Mouse (Mus musculus) right cerebral cortex, postnatal 14 days (tissue): ENCODE results near the gene Thap3.
A peak's percentile ranks its signal among the peaks of the same experiment; 100 is the strongest.
"Not testable (repeated sequence)": the region's sequence is repeated elsewhere in the genome, so short reads cannot be mapped to it uniquely, and the experiment has no call there.

ENCODE experiments used
- DNase-seq: peaks from one replicate; pipeline ENCODE4 v3.0.0; 2022

Thap3 gene

DNA sequence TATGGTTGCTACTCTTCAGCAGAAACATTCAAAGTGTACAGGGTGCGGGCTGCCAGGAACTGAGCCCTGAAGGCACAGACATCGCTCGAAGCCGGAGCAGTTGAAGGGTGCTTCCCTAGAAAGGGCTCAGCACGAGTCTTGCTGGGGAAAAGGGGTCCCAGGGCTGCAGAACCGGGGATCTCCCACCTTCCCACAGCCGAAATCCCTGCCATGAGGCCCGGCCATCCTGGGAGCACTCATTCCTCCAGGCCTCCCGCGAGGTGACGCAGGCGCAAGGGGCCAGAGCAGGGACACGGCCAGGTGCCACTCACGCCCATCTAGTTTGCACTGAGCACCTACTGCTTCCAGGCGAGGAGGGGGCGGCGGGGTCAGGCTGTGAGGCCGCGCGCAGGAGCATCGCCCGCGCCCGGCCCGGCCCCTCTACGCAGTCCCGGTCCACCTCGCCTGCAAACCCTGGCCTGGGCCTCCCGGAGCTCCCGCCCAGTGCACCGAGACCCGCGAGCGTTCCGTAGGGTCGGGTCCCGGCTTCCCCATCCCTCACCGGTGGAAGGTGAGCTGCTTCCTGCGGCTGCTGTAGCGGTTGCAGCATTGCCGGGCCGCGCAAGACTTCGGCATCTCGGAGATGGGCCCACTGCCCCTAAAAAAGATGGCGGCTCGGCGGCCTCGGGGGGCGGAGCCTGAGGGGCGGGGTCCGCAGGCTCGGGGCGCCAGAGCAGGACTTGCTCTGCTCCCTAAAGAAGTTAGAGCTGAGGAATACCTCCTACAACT, at the start of gene Thap3:
TSS of gene Thap3 (minus strand) at position 656 of the 768 bp plus-strand sequence.
- DNase-seq, result peak; percentile 78

DNA sequence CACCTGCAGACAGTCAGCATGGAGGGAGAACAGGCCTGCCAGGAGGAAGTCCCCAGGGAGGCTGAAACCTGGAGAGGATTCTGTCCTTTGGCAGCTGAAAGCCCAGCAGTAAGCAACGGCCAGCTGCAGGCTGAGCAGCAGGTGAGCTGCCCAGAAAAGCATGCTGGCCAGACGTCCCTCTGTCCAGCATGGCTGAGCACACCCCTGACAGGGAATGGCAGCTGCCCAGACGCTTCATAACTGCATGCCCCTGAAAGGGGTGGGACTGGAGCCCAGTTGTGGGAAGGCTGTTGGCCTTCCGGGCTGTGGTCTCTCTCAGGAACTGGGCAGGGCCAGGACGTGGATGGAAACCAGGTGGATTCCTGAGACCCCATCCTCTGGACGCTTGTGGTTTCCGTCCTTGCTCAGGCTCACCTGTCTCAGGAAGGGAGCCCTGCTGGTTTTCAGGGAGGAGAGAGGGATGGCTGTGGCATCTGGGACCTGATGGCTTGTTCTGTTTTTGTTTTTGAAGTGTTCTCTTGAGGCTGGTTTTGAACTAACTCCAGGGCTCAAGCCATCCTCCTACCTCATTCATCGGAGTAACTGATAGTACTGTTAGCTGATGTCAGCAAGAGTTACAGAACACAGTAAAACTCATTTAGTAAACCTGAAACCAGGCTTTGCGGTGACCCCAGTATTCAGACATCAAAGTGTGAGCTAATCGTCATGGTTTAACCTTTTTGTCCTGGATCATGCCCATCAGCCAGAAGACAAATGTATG, 49.6 kb upstream of the Thap3 start, which contains the start of gene Tas1r1:
TSS of gene Tas1r1 (minus strand) at position 344 of the 760 bp plus-strand sequence.
- no peak for DNase-seq

DNA sequence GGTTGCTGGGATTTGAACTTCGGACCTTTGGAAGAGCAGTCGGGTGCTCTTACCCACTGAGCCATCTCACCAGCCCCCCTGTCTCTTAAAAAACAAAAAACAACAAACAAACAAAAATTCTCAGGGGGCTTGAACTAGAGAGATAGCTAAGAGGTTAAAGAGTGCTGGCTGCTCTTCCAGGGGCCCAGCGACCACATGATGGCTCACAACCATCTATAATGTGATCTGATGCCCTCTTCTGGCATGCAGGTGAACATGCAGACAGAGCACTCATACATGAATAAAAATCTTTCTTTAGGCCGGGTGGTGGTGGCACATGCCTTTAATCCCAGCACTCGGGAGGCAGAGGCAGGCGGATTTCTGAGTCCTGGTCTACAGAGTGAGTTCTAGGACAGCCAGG, 47.7 kb upstream of the Thap3 start:
- DNase-seq, result not testable (repeated sequence)

DNA sequence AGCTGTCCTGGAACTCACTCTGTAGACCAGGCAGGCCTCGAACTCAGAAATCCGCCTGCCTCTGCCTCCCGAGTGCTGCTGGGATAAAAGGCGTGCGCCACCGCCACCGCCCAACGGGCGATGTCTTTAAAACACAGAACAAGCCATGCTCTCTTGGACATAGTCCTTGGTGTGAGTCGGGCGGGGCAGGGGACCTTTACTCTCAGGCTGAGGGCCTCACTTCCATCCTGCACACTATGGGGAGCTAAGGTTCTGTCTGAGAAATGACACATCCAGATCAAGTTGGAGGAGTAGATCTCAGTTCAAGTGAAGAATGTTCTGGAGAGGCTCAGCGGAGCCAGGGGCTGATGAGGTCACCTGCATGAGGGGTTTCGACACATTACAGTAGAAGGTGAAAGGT, 44.1 kb upstream of the Thap3 start:
- DNase-seq, result no peak

DNA sequence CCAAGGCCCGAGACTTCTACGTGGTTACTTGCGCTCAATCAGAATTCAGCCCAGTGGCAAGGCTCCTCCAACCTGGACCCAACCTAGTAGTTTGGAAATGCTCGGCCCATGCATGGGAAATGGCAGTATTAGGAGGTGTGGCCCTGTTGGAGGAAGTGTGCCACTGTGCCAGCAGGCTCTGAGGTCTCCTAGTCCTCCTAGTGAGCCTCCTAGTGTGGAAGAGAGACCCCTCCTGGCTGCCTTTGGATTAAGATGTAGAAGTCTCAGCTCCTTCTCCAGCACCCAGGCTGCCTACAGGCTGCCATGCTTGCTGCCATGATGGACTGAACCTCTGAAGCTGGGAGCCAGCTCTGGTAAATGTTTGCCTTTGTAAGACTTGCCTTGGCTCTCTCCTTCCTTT, 41.2 kb upstream of the Thap3 start:
- DNase-seq, result no peak

DNA sequence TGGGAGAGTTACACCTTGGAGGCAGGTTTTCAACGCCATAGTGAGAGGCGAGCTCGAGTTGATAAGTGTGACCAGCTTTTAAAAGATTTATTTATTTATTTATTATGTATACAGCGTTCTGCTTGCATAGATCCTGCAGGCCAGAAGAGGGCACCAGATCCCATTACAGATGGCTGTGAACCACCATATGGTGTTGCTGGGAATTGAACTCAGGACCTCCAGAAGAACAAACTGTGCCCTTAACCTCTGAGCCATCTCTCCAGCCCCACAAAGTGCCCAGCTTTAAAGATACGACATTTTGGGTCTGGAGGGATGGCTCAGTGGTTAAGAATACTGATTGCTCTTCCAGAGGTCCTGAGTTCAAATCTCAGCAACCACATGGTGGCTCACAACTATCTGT, 40.3 kb upstream of the Thap3 start:
- DNase-seq, result no peak

DNA sequence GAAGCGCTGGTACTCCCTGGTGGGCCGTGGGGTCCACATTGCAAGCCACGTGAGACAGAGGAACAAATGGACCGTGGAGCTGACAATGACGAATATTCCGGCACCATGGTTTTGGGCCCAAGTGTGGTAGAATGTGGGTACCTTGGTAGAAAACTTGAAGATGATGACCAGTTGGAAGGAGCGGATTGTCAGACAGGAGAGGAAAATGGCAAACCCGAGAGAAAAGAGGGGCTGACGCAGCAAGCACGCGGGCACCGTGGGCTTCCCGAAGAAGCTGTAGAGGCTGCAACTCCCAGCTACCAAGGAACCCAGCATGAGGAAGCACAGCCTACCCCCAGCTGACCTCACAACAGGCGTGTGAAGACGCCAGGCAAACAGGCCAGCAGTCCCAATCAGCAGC, 39.7 kb upstream of the Thap3 start:
- DNase-seq, result no peak

DNA sequence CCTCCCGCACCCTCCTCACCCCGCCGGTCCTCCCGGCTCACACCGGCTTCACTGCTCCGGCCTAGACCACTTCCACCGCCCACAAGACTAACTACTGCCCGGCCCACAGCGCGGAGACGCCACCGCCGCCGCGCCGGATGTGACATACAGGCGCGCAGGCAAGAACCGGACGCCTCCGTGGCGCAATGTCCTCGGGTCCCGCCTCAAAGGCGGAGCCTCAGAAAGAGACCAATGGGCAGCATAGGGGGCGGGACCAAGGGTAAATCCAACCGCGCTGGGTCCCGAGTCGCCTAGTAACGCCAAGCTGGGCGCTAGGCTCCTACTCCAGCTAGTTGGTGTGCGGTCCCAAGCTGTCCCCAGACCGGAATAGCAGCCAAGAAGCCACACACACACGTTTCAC, 38.7 kb upstream of the Thap3 start, which contains the start of gene Zbtb48:
TSS of gene Zbtb48 (minus strand) at position 148 of the 400 bp plus-strand sequence.
- peak; percentile 95 for DNase-seq

DNA sequence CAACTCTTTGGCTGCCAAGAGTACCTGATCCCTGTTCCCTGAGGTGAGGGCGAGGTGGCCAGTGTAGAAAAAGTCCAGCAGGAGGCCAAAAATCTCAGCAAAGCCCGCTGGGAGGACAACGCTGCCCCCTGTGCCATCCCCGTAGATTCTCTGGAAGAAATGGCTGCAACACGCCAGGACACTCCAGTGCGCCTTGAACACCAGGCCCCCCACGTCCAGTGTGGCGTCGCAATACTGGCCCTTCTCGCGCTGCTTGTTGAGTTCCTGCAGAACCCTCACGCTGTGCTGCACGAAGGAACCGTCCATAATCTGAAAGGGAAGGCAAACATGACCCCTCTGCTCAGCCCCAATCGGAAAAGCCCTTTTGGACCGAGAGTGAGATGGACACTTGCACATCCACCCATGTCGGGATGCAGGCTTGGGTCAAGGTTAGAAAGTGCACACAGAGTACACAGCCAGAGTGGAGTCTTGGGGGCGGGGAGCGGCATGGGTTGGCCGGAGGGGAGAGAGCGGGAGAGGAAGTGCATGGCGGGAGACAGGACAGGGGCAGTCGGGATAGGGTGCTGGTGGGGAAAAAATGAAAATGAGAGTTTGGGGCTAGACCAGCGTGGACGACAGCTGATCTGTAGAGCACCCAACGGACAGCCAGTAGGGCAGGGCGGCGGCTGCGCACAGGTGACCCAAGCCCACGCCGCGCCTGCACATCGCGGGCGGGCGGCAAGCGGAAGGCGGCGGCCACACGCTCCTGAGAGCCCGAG, 38.1 kb upstream of the Thap3 start:
- no peak for DNase-seq

DNA sequence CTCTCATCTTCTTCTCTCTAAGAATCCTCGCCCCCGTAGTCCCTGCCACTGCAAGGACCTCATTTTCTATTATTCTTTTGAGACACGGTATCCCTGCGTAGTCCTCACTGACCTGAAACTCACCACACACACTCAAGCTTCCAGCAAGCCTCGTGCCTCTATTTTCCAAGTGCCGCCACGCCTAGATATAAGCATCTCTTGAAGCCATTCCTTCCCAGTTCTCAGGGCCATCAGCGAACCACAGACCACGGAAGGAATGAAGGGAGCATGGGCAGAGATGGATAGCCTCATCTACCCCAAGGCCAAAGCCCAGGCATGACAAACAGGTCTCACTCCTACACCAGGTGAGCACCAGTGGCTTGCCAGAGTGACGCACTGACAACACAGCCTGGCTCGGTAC, 35.7 kb upstream of the Thap3 start:
- no peak for DNase-seq

DNA sequence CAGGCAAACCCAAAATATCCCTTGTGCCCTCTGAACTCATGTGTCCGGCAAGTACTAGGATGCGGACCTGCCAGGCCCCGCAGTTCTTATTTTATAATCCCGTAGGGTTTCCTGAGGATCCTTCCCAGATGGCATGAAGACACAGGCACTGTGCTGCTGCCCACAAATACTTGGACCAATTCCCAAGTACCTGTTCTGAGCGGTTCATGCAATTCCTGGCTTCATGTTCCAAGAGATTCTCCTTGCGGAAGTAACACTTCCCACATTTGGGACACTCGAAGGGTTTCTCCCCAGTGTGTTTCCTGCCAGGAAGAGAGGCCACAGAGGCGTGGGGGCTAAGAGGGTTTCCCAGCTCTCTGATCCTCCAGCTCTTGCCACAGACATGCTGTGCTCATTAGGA, 33.7 kb upstream of the Thap3 start:
- DNase-seq, result no peak

DNA sequence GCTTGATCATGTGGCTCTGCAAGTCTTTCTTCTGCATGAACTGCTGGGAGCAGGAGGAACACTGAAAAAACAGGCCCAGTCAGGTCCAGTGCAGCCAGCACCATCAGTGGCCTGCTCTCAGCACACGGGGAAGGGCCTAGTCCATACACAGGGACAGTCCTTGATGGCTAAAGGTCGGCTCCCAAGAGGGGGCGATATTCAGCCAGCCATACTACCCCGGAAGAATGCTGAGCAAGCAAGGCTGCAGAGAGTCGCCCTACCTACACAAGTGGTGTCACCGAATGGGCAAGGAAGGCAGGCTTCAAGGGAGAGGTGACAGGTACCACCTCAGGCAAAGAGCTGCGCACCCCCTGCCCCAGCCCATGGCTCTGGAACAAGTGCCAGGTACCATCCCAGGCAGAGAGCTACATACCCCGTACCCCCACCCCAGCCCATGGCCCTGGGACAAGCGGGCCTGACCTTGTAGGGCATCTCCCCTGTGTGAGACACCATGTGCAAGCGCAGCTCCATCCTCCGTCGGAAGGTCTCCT, 32.8 kb upstream of the Thap3 start:
- no peak for DNase-seq

DNA sequence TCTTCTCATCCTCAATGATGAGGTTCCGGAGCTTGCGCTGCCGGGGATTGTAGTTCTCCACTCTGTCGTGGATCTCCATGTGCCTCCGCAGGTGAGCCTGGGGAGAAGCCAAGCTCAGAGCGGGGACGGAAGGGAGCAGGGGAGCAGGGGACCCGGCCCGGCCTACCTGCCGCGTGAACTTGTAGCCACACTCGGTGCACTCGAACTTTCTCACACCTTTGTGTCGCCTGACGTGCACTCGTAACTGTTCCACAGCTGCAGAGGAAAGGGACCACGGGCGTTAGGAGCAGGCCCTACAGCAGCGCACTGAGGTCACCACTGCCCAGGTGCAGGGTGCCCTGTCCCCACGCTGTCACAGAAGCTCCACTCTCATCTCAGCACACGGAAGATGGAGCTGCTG, 31.2 kb upstream of the Thap3 start:
- no peak for DNase-seq

DNA sequence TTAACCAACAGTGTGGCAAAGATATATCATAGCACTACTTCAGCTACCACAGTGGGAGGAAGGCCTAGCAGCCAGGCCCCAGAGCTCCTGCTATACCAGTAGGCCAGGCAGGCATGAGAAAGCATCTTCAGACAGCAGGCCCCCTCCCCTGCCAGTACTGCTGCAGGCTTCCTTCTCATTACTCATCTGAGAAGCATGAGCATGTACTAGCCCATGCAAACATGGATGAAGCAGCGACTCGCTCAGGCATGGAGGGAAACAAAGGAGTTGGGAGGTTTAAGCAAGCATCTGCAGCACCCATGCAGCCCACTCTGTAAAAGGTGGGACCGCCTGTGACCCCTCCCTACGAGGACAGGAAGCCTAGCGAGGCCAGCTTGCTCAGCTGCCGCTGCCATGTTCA, 30.3 kb upstream of the Thap3 start:
- DNase-seq, result no peak

DNA sequence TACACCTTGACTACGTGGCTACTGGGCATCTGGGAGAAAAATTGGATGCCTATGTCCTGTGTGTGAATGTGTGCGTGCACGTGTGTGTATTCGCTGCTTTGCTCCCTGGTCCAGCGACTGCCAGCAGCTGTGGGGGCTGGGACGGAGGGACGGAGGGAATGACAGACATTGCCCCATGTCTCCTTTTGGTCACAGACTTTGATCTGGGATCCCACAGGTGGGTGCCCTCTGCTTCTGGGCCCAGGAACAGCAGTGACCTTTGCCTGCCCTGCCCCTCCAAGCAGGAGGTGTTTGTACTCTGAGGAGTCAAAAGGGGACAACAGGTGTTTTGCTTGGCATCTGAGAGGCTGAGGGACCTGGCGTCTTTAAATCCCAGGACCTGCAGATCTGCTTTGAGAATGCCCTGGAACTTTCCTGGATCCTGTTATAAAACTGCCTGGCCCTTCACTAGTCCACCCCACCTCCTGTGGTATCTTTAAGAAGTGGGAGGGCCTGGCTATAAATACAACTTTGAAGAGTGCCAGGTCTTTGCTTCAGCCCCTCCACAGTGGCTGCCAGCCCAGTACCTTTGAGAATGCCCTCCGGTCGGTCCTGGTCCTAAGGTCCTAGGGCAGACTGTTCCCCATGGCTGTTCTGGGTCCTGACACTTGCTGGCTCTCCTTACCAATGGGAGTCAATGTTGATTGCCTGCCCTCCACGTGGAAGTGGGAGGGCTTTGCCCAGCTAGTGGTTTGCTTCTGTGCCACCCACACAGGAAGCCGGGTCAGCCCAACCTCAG, 24.4 kb upstream of the Thap3 start:
- DNase-seq, result no peak

DNA sequence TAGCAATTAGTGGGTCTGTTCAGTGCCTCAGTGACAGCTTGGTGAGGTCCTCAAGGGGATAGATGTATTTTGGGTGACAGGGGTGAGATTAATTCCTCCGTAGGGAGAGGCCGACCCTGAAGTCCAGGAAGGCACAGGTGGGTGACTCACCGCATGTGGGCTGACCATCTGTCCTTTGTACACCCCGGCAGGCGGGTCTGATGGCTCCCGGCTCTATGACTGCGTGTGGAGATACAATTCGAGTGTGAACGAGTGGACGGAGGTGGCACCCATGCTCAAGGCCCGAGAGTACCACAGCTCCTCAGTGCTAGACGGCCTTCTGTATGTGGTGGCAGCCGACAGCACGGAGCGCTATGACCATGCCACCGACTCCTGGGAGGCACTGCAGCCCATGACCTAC, 23.3 kb upstream of the Thap3 start:
- no peak for DNase-seq

DNA sequence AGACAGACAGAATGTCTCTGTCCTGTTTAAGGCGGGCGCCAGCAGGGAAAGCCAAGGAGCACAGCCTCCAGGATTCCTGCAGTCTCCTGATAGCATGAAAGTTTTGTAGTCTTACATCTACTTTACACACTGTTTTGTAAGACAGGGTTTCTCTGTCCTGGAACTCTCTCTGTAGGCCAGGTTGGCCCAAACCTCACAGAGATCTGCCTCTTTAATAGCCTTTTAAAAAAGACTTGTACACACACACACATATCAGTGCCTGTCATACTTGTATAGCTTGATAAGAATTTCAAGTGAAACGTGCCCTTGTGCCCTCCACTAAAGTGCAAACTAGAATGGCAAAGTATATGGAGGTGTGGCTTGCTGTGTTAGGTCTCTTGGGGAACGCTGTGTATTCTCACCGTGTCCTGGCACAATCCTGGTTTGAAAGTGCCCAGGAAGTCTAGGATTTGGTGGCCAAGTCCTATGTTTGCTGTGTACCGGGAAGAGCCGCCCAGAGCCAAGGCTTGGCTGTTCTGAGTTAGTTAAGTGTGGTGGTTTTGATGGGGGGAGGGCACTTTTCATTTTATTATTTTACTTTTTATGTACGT, 22.5 kb upstream of the Thap3 start:
- no peak for DNase-seq

DNA sequence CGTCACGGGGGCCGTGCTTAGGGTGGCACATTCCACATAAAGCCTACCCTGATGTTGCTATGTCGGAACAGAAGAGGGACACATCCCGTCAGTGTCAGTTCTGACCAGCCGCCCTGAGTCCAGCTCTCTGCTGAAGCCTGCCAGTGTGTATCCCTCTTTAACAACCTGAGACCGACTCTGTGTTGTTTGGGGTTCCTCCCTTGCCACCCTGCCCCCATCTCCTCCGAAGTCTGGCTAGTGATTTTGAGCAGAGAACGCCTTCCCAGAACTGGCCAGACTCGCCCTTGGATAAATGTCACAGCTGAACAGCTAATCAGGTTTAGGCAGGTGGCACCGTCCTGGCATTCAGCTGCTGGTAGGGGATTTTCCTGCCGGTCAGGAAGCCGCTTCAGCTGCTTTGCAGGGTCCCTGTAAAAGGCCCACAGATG, 21.9 kb upstream of the Thap3 start:
- DNase-seq, result no peak

DNA sequence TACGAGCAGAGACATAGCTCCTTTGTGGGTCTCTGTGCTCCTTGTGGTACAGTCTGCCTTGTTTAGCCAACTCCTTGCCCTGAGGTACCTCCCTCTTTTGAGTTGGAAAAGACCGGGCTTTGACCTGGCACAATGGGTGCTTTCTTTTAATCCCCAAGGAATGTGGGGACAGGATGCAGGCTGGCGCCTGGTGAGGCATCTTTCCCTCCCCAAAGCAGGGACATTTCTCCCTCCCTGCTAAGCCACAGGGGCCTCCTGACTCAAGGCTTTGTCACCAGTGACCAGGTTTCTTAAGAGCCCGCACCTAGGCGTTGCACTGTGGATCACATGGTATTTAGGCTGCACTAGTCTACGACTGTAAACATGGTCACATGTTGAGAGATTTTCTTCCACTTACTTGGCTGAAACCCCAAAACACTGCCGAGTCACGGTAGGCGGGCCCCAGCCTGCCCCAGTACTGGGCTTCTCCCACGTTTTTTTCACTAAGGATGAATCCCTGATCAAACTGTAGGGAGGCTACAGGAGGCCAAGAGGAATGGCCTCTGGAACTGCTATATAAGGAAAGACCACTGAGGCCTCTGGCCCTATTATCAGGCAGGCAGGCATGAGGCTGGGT, 21.4 kb upstream of the Thap3 start:
- no peak for DNase-seq

DNA sequence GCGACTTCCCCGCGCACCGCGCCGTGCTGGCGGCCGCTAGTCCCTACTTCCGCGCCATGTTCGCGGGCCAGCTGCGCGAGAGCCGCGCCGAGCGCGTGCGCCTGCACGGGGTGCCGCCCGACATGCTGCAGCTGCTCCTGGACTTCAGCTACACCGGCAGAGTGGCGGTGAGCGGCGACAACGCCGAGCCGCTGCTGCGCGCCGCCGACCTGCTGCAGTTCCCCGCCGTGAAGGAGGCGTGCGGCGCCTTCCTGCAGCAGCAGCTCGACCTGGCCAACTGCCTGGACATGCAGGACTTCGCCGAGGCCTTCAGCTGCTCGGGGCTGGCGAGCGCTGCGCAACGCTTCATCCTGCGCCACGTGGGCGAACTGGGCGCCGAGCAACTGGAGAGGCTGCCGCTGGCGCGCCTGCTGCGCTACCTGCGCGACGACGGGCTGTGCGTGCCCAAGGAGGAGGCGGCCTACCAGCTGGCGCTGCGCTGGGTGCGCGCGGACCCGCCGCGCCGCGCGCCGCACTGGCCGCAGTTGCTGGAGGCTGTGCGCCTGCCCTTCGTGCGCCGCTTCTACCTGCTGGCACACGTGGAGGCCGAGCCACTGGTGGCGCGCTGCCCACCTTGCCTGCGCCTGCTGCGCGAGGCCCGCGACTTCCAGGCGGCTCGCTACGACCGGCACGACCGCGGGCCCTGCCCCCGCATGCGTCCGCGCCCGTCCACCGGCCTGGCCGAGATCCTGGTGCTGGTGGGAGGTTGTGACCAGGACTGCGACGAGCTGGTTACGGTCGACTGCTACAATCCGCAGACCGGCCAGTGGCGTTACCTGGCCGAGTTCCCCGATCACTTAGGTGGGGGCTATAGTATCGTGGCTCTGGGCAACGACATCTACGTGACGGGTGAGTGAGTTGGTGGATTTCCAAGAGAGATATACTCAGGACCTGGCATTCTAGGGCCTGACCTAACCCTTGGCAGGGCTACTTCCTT, 20.6 kb upstream of the Thap3 start:
- DNase-seq, result peak; percentile 78
